Mouse (Mus musculus): ENCODE data around the gene Fbxl3.

GRCm38 (mm10) chr14:103058998-103059397 lies 40.4 kb downstream of the Fbxl3 start:
- TF ChIP-seq CTCF (IDR thresholded peaks at IDR 0.05) = no peak
- TF ChIP-seq EP300 (IDR thresholded peaks at IDR 0.05) = peak; percentile 72

All from lung, postnatal 0 days (tissue).